Mouse (Mus musculus): Measurements from ENCODE around the gene Prpf6.

Gene Prpf6

GRCm38 (mm10) chr2:181578790-181579618, 12.7 kb upstream of the Prpf6 start:
- in situ Hi-C loops (cut with MboI, MseI): loop anchor here (5.0 to 25.0 kb wide), 3 partner anchors 52 to 867 kb away; partner anchors contain the start of genes Dido1 (in 1 of the 2) and Gid8 (in 1 of the 2)

GRCm38 (mm10) chr2:181579681-181580080, 12.0 kb upstream of the Prpf6 start:
- in situ Hi-C loops (cut with MboI, MseI): loop anchor here (5.0 to 25.0 kb wide), 4 partner anchors 52 to 867 kb away; partner anchors contain the start of genes Dido1 (in 1 of the 2), Gid8 (in 1 of the 2) and Lime1 (in 1 of the 2)

- in situ Hi-C loops (cut with MboI, MseI): loop anchor here in 1 of 2 experiments (5.0 to 25.0 kb wide), 2 partner anchors 198 to 868 kb away; partner anchors contain the start of genes Dido1, Gid8 and Lime1
These were observed 11.4 kb upstream of the Prpf6 start for GRCm38 (mm10) chr2:181580131-181580772.

GRCm38 (mm10) chr2:181581016-181581401, 10.7 kb upstream of the Prpf6 start:
- in situ Hi-C loops (cut with MboI, MseI): loop anchor here in 1 of 2 experiments (5.0 to 25.0 kb wide), 2 partner anchors 199 to 869 kb away; partner anchors contain the start of genes Dido1, Gid8 and Lime1

DNA sequence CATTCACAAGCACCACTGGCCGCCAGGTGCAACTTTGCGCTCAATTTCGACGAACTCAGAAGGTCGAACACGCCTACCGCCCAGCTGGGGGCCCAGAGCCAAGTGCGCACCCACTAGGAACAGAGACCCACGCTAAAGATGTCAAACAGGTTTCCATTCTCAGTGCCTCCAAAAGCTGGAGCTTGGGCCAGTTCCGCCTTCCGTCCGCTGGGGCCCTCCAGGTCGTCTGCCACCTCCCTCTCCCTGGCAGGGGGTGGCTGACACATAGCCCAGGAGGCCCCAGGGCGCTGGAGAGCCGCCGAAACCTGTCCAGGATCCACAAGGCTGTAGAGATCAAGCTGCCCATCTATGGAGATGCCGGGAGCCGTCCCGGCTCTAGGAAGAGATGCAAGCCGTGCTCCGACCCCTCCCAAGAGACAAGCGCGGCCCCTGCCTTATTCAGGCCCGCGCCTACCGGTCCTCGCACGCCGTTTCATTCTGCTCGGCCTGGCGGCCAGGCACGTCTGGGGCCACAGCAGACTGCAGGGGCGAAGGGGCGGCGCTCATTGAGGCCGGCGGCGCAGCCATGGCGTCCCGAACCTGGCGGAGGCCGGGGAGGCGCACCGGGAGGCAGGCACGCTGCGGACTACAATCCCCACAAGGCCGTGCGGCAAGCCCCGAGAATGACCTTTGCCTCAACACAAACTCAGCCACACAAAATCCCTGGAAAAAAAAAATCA, 10.1 kb upstream of the Prpf6 start:
- in situ Hi-C loops (cut with MboI, MseI): loop anchor here in 1 of 2 experiments (5.0 to 25.0 kb wide), 2 partner anchors 199 to 869 kb away; partner anchors contain the start of genes Dido1, Gid8 and Lime1

DNA sequence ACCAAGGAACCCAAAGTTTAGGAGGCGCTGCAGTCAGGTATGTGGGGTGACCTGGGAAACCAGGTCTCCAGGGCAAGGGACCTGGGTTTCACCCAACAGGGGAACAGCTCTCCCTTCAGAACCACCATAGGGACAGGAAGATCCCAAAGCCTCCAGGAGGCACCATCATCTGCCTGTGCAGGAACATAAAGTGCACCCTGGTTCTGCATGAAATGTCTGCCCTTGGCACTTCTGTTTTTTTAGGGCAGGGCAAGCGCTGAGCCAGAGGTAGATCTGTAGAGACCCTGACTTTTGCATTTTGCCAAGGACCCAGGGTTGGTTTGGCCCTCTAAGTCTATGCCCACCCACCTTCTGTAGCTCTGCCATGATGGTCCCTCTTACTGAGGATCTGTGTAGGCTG, 9.3 kb upstream of the Prpf6 start:
- in situ Hi-C loops (cut with MboI, MseI): loop anchor here in 1 of 2 experiments (5.0 to 25.0 kb wide), 2 partner anchors 200 to 870 kb away; partner anchors contain the start of genes Dido1, Gid8 and Lime1

GRCm38 (mm10) chr2:181582939-181583338, 8.7 kb upstream of the Prpf6 start:
- in situ Hi-C loops (cut with MboI, MseI): loop anchor here in 1 of 2 experiments (5.0 to 25.0 kb wide), 2 partner anchors 201 to 871 kb away; partner anchors contain the start of genes Dido1, Gid8 and Lime1

DNA sequence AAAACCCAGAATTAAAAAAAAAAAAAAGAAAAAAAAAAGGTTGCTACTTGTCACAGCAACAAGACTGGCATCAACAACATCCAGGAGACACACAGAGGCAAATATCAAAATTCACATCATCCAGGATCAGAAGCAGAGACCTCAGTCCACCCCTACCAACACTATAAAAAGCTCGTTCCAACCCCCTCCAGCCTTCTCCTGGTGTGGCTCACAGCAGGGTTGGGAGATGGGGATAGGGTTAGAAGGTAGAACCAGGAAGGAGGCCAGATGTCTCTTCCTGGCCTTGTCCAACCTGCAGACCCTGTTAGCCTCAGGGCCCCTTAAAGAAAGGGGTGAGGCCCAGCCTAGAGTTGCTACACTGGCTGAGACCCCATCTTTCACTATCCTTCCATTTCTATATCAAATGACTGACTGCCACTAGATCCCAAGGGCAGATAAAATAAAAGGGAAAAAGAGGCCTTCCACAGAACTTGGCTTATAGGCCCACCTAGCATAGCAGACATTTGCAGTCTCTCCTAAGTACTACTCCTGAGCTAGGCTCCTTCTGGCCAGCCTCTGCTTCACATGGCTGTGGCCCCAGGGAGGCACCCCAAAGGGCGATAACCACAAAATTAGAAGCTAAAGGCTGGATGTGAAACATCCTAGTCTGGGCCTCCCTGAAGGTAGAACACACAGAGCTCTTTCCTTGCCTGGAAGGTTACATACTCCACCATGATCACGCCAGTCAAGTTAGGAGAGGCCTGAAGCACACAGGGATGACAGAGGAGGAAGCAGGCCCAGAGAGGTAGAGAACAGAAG, 8.0 kb upstream of the Prpf6 start:
- in situ Hi-C loops (cut with MboI, MseI): loop anchor here in 1 of 2 experiments (5.0 to 25.0 kb wide), 2 partner anchors 201 to 871 kb away; partner anchors contain the start of genes Dido1, Gid8 and Lime1

GRCm38 (mm10) chr2:181584411-181584942, 7.2 kb upstream of the Prpf6 start, which contains the start of gene Uckl1:
Gene Uckl1, minus strand, starts transcription at chr2:181584892.
- in situ Hi-C loops (cut with MboI, MseI): loop anchor here in 1 of 2 experiments (5.0 to 25.0 kb wide), 2 partner anchors 202 to 872 kb away; partner anchors contain the start of genes Dido1, Gid8 and Lime1

DNA sequence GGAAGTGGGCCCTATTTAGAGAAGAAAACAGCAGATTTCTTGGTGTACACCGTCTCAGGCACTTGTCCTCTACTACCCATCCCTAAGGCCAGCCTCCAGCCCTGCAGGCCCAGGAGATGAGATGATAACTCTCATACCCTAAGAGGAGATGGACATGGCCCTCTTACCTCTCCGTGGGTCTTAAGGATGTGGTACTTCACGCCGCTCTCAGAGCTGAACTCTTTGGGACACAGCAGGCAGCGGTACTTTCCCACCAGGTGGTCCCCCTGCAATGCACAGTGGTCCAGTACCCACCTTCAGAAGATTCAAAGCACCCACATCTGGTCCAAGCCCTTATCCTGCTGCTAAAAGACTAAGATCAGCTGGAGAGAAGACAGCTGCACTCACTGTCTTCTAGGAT, 6.2 kb upstream of the Prpf6 start:
- in situ Hi-C loops (cut with MboI, MseI): loop anchor here in 1 of 2 experiments (25.0 kb wide), 1 partner anchor 873 kb away; the partner anchor contains the start of genes Dido1 and Gid8

GRCm38 (mm10) chr2:181586124-181586523, 5.5 kb upstream of the Prpf6 start:
- in situ Hi-C loops (cut with MboI, MseI): loop anchor here in 1 of 2 experiments (25.0 kb wide), 1 partner anchor 874 kb away; the partner anchor contains the start of genes Dido1 and Gid8

GRCm38 (mm10) chr2:181587796-181588195, 3.9 kb upstream of the Prpf6 start:
- in situ Hi-C loops (cut with MboI, MseI): loop anchor here in 1 of 2 experiments (25.0 kb wide), 1 partner anchor 875 kb away; the partner anchor contains the start of genes Dido1 and Gid8

DNA sequence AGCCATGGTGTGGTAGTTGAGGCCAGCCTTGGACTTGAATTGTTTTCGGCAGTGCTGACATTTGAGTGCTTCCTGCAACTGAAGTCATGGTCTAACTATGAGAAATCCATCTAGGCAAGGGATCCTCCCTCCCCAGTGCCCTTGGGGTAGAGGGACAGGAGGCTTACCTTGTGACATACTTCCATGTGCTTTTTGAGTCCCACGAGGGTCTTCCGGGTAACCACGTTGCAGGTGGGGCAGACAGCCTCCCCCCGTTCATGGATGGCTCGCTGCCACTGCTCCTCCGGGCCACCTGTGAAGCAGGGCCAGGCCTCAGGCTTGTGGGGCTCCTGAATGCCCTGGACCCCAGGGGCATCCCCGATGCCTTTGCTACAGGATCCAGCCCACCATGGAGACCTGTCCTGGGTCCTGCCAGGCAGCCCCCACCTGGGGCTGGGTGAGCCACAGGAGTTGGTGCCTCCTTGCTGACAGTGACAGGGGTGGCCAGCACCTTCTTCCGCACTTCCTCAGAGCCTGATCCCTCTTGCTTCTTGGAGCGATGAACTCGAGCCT, 3.4 kb upstream of the Prpf6 start:
- in situ Hi-C loops (cut with MboI, MseI): loop anchor here in 1 of 2 experiments (25.0 kb wide), 1 partner anchor 876 kb away; the partner anchor contains the start of genes Dido1 and Gid8

GRCm38 (mm10) chr2:181589011-181589731, 2.5 kb upstream of the Prpf6 start:
- in situ Hi-C loops (cut with MboI, MseI): loop anchor here in 1 of 2 experiments (25.0 kb wide), 1 partner anchor 877 kb away; the partner anchor contains the start of genes Dido1 and Gid8

- in situ Hi-C loops (cut with MboI, MseI): loop anchor here in 1 of 2 experiments (25.0 kb wide), 1 partner anchor 877 kb away; the partner anchor contains the start of genes Dido1 and Gid8
These were observed 1.9 kb upstream of the Prpf6 start for GRCm38 (mm10) chr2:181589732-181590105.

DNA sequence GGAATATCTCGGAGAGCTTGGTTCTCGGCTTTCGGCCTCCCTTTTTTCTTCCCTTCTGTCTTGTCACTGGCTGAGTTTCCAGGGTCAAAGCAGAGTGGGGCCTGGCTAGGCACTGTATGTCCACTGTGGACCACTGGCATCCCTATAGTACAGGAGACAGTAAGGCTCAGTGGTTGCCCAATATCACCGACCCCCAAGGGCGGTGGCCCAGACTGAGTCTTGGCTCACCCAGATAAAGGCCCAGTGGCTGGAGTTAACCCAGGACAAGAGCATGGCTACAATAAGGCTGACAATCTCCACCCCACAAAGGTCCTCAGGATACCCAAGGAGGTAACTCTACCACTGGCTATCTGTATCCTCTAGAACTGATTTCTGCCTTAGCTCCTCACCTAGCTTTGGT, 1.2 kb upstream of the Prpf6 start:
- in situ Hi-C loops (cut with MboI, MseI): loop anchor here in 1 of 2 experiments (25.0 kb wide), 1 partner anchor 878 kb away; the partner anchor contains the start of genes Dido1 and Gid8

DNA sequence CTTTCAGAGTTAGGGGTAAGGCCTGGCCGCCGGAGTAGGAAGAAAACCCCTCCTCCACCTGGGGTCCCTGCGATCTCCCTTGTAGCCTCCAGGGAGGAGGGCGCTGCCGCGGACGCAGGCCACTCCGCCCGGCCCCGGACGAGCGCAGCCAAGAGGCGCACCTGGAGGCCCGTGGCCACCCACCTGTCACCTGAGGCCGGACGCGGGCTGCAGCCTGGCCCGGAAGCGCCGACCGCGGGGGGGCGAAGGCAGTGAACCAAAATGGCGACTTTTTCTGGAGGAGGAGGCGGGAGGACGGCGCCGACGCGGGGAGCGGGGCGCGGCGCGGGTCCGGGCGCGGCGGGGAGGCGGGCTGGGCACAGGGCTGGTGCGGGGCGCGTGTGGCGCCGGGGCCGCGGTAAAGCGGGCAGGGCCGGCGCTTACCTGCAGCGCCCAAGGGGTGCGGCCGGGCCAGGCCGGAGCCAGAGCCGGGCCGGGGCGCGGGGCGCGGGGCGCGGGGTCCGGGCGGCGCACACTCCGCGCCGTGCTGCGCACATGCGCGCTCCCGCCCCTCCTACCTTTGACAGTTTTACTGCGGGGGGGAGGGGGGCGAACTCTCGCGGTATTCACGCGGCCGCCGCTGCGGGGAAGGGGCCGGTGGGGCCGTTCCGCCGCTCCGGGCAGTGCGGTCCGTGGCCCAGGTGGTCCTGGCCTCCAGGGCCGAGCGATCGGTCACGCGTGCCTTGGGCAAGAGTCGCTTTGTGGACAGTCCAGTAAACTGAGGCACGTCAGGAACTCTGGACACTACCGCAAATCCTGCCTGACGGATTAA, 768 bp downstream of the Prpf6 start, which contains the start of gene Zfp512b:
Gene Zfp512b (minus strand): TSS at position 573 of the 811 bp plus-strand sequence.
- in situ Hi-C loops (cut with MboI, MseI): loop anchor here in 1 of 2 experiments (25.0 kb wide), 1 partner anchor 880 kb away; the partner anchor contains the start of genes Dido1 and Gid8

All from T-helper 17 cell (primary cell).